Mouse (Mus musculus) adrenal gland, postnatal 10 days (tissue): ENCODE measurements around the gene Efna2. TPM values are rescaled to one million over a fixed set of nuclear protein-coding genes. Genes with fewer than 3 reads are reported as not detected.
"Not testable (repeated sequence)": the region's sequence is repeated elsewhere in the genome, so short reads cannot be mapped to it uniquely, and the experiment has no call there.

Experiments
- DNase-seq: peaks from one replicate; pipeline ENCODE4 v3.0.0; 2021; ENCODE audit warnings: mixed read lengths
- total RNA-seq, 2 experiments: library from RNA; stranded (reverse); gene quantifications; 2 replicates each; pipeline ENCODE4 v1.2.3; 2021

Efna2 gene
- total RNA-seq, 2 experiments from 2014 or later: 3.3 to 4.5 TPM

DNA sequence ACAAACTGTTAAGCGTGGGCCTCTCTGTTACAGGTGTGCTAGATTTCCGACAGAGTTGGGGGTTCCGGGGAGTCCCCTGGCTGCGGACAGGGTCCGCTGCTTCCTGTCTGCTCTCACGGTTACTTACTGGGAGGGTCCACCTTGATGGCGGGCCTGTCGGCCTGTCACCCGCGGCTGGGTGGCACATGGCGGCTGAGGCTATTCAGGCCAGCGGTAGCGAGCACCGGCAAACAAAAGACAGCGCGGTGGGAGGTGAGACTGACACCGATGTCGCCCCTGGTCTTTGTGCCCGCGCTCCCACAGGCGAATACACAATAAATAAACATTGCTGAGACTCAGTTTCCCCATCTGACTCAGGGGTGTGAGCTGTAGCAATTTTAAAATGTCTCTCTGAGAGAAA is 10.7 kb downstream of the Efna2 start:
- no peak for DNase-seq

DNA sequence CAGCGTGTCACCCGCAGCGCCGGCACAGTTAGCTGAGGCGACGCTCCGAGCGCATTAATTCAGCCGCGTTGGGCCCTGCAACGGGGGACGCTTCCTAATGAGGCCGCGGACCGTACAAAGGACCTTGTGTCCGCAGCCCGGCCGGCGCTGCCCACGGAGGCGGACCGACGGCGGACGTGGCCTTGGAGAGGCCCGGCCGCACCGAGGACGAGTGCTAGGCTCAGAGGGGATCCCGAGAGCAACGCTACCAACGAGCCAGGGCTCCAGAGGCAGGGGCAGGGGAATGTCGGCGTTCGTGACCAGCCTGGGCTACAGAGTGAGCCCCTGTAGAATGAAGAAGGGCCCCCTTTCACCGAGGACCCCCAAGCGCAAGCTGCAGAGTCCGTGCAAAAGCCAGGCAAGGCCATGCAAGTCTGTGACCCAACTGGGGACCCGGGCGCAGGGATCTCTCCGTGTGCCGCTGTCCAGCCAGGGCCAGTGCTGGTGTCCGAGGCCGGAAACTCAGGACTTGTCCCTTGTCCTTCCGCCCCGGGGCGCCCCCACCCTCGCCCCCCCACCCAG is 11.3 kb downstream of the Efna2 start:
- DNase-seq: peak; percentile 68

DNA sequence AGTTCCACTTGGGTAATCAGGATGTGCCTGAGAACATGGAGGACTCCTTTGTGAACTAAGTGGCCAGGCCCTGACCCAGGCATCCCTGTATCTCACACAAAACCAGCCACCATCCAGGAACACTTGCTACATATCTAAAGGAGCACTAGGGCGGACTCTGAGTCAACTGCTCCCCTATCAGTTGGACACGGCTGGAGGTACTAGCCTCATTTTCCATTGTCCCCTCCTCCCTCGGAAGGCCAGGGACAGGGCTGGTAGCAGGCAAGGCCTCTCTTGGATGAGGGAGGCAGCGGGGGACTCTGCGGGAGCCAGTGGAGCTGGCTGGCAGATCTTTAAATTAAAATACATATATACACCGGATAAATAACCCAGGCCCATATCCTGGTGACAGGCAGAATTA is 14.7 kb downstream of the Efna2 start:
- DNase-seq: no peak

DNA sequence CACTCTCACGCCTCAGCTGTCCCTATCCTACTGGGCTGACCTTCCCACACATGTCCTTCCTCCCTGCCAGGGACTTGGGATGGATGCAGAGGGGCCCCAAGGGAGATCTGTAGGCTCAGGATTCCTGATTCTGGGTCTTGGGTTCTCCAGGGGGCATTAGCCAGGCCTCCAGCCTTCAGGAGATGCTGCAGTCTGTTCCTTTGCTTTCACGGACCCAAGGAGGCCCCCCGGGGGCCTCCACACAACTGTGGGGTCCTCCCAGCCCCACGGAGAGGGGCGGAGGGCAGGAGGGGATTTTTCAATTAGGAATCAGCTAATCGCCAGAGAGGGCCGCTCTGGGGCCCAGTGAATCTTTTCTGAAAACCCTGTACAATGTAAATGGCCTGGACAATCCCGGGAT is 15.2 kb downstream of the Efna2 start:
- no peak for DNase-seq

DNA sequence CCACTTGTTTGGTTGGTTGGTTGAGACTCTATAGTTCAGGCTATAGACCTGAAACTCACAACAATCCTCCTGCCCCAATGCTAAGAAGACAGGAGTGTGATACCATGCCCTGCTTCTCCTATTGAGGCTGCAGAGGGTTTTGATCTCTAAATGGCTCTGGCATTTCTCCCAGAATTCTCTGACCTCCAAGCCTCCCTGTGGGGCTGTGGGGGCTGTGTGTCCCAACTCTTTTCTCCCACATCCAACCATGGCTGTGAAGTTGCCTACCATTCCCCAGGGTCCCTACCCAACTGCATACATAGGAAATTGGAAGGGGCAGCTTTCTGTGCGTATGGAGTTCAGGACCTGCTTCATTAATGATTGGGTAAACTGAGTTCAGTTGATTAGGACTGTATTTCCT is 16.9 kb downstream of the Efna2 start:
- DNase-seq: peak; percentile 53

DNA sequence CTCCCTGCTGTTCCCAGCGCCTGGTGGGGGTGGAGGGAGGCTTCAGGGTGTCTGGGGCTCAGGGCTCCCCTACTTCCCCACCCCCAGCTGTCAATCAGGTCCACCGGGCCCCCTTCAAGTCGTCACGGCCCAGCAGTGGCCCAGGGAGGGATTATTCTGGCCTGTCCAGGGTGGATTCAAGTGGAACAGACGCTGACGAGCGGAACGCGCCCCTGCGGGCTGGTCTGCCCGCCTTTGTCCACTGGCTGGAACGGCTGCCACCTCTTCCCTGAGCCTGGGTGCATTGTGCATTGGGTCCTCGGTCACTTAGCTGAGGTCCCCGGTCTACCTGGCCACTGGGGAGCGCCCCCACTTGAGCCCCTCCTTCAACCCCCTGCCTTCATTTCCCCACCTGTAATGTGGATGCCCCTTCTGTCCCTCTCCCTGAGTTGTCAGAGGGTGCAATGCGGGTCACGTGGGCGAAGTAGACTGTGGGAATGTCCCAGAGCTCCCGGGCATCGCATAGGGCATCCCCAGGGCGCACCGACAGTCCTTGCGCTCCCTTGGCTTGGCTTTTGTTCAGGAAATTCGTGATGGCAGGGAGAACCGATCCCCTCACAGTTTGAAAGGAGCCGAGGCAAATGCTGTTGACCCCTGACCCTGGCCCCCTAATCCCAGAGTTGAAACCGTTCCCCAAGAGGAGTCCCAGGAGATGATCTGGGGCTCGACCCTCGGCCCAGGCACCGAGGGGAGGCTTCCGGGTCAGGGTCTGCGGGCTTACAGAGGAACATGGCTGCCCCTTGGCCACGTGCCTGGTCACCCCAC is 17.7 kb downstream of the Efna2 start:
- no peak for DNase-seq

DNA sequence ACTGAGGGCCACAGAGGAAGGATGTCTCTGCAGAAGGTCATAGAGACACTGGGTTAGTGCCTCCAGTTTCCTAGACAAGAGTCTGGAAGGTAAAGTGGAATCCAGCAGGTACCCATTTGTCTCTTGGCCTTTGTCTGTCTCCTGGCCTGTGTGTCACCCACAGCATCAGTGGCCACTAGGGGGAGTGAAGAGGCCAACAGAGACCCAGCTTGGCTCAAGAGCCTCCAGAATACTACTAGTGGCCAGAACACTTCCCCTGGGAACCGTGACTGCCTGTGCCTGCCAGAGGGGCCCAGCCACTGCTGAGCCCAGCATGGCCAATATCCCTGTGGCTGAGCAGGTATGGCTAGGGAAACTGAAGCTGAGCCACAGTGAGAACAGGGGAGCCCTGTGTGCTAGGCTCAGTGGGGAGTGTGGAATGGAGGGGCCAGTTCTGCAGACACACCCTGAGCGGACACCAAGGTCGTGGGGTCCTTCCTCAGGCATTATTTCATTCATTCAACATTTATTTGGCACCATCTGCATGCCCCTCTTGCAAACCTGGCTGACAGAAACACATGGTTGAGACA is 20.2 kb downstream of the Efna2 start:
- DNase-seq: peak; percentile 90

DNA sequence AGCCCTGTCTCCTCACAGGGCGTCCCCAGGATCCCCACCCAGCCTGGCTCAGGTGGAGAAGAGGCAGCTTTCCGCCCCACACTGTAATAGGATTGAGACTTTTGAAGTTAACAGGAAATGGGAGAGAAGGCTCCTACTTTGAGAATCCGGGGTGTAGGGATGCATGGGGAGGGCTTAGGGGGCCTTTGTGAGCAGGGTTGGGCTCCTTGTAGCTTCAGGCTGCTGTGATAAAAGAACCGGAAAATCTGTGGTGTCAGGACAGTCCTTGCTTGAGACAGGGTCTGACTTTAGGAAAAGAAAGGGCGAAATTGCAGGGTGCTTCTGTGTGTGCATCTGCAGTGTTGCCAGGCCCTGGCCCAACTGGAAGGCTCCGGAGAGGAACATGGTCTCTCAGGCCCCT is 21.2 kb downstream of the Efna2 start:
- no peak for DNase-seq

DNA sequence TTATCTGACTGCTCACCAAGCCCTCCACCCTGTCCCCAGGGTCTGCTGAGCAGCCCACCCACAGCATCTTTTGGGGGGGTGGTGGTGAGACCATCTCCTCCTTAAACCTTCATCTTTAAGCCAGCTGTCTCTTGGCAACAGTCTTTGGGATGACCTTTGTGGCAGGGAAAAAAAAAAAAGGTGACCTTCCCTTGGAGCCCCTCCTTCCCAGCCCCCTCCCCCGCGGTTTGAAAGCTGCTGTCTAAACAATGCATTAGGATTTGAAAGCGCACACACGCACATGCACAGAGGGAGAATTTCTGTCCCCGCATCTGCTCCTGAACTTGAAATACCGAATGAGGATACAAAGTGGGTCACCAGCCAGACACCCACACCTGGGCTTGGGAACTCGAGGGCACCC is 24.8 kb downstream of the Efna2 start:
- DNase-seq: no peak

DNA sequence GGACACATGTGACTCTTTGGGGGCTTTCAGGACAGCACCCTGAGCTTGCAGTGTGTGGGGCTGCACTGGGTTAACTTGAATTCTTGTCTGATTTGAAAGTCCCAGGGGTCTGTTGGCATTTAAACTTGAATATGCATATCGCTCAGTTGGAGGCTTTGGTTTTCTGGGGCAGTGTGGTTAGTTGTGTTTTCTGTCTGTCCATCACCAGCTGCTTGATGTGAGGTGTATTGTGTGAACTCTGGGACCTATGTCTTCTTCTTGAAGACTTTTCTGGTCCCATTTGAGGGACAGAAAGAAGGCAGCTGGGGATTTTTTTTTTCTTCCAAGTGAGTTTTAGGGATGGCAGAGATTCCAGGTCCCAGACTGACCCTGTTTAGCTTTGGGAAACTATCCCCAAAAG is 27.9 kb downstream of the Efna2 start:
- no peak for DNase-seq

DNA sequence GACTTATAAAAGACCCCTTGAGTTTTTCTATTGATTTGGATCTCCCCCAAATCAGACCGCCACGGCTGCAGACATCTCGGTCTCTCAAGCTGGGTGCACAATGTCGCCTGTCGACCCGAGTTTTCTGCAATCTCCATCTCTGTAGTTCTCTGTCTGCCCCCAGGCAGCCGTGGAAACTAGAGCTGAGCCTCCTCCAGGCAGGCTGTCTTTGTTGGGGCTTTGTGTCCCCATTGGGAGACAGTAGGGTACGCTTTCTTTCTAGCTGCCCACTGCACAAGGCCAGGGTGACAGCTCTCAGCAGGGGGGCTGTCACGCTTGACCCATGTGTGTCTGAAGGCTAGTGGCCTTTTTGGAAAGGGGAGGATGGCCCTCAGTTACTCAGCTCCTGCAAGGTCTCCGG is 28.4 kb downstream of the Efna2 start:
- DNase-seq: no peak

DNA sequence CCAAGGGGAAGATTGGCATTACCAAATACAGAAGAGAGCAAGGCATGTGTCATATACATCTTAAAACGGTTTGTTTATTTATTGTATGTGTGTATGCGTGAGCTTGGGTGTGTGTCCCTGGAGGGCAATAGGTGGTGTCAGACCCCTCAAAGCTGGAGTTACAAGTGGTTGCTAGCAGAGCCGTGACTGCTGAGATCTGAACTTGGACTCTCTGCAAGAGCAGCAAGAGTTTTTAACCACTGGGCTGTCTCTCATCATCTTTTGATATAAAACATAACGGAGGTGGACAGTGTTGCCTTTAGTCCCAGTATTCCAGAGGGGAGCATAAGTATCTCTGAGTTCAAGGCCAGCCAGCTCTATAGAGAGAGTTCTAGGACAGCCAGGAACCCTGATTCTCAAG is 29.0 kb downstream of the Efna2 start:
- no peak for DNase-seq

DNA sequence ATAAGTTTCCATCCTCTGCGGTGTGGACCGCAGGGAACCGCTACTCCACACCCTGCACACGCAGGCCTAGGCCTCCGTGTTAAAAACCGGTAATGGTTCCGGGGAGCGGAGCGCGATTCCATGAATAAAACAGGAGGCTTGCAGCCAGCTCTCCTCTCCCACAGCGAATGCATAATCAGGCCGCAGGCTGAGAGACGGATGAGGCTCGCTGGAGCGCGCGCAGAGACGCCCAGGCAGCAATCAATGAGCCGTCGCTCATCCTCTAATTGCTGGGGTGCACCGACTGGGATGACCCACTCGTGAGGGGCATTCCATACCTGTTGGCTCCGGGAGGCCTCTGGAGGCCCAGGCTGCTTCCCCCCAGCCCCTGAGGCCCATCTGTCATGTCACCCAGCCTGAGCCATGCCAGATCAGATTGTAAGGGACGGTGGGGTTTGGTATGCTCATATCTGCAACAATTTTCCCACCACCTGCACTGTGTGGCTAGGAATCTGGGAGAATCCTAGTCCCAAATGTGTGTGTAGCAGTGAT is 29.6 kb downstream of the Efna2 start:
- no peak for DNase-seq

DNA sequence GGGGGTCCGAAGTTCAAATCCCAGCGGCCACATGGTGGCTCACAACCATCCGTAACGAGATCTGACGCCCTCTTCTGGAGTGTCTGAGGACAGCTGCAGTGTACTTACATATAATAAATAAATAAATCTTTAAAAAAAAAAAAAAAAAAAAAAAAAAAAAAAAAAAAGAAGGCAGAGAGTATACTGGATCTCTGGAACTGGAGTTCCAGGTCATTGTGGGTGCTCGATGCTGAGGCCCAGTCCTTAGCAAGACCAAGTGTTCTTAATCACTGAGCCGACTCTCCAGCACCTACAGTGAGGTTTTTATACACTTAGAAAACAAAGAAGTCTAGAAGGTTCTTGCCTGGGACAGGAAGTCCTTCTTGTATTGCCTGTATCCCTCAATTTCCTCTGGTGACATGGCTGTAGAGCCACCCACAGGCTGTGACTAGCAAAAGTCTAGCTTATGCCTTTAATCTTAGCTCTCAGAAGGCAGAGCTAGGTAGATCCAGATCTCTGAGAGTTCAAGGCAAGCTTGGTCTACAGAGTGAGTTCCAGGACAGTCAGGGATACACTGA is 32.3 kb downstream of the Efna2 start:
- not testable (repeated sequence) for DNase-seq

DNA sequence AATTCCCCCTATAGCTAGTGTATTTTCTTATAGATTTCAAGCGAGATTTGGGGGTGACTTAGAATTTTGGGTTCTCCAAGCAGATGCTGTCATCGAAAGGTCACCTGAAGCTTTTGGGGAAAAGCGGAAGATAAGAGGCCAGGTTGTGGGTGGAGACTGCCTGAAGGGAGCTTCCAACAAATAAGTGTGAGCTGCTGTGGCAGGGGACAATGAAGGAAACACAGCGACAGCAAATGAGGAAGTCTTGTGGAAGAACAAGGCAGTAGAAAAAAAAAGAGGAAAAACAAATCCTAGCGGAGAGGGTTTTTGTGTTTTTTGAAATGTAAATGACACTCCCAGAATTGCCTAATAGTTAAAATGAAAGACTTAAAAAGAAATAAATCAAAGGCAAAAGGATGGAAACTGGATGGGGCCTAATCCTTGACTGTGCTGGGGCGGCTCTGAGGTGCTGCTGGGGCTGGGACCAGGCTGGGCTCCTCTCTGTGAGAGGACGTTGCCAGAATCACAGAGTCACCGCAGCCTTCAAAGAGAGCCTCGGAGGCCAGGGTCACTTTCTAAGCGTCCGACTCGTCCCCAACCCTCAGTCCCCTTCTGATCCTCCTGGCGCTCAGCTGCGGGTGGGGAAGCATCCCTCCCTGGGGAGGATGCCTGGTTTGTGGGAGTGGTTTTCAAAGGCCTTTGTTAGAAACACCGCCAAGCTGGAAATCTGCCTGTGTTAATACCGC is 35.9 kb downstream of the Efna2 start:
- no peak for DNase-seq

DNA sequence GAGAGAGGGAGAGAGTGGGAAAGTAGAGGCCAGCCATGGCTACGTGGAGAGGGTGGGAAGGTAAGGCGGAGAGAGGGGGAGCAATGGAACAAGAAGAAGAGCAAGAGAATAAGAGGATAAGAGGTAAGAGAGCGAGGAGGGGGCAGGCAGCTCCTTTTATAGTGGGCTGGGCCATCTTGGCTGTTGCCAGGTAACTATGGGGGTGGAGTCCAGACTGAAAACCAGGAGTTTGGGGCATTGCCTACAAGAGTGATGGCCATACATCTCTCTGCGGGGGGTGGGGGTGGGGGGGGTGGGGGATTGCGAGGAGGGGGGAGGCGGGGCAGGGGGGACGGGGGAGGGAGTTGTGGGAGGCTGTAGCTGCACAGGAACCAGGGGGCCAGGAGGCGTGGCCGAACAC is 41.4 kb downstream of the Efna2 start:
- no peak for DNase-seq

DNA sequence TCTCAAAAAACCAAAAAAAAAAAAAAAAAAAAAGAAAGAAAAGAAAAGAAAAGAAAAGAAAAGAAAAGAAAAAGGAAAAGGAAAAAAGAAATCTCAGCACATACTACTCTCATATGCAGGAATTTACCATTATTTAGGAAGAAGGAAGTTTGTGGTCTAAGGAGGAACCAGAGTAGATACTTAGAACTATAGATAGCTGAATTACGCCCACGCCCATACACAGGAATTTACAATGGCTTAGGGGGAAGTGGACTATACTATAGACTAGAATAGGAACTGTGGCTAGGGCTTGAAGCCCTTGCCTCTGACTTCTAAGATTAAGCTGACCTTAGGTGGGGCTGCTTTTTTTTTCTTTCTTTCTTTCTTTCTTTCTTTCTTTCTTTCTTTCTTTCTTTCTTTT is 43.9 kb downstream of the Efna2 start:
- DNase-seq: not testable (repeated sequence)

DNA sequence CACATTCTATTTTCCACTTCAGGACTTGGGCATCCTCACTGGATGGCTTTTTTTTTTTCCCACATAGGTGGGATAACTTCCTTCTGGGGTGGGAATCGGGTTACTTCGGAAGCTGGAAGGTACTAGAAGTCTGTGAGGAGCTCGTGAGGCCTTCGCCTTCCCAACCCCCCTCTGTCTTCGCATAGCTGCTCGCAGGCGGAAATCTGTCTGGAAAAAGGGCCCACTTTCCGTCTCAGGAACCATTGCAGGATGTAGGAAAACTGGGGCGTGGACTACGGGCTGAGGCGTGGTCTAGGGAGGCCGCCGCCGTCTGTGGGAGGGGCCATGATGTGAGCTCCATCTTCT is 46.8 kb downstream of the Efna2 start:
- no peak for DNase-seq

DNA sequence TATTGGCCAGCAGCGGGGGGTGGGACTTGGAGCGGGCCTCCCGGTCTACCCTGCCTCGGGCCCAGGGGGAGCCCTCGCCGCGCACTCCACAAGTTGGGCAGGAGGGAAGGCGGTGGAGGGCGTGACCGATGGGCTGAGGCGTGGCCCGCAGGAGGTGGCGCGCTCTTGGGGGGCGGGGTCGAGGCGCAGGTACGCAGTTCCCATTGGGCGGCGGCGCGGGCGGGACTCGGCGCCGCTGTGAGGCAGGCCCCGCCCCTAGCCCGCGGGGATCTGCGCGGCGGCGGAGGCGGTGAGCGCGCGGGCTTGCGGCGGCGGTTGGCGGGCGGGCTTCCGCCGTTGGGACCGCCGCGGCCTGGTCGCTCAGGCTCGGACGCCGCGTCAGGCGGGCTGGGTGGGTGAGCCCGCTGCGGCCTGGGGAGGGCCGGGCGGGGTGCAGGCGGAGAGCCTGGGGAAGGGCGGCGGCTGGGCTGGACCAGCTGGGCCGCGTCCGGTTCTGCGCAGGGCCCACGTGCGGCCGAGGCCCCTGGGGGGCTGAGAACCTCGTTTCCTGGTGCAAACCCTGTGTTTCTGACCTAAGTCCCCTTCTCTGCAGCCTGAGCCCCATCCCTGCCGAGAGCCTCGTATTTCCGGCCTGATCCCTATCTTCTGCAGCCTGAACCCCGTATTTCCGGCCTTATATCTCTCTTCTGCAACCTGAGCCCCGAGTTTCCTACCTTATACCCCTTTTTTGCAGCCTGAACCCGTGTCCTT is 47.3 kb downstream of the Efna2 start, which contains the start of gene Mum1:
Gene Mum1 (plus strand): TSS at position 19 of the 750 bp plus-strand sequence.
- peak; percentile 99 for DNase-seq

DNA sequence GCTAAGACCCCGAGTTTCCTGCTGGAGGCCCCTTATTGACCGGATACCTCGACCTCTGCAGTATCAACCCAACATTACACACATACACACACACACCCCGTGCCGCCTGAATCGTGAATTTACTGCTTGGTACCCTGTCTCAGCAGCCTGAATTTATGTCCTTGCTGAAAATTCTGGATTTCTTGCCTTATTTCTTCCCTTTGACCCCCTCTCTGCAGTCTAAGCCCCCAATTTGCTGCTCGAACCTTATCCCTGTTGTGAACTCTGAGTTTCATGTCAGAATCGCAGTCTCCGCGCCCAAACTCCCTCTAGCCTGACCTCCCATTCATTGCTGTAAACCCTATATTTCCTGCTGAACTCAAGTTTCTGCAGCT is 47.9 kb downstream of the Efna2 start:
- DNase-seq: no peak

DNA sequence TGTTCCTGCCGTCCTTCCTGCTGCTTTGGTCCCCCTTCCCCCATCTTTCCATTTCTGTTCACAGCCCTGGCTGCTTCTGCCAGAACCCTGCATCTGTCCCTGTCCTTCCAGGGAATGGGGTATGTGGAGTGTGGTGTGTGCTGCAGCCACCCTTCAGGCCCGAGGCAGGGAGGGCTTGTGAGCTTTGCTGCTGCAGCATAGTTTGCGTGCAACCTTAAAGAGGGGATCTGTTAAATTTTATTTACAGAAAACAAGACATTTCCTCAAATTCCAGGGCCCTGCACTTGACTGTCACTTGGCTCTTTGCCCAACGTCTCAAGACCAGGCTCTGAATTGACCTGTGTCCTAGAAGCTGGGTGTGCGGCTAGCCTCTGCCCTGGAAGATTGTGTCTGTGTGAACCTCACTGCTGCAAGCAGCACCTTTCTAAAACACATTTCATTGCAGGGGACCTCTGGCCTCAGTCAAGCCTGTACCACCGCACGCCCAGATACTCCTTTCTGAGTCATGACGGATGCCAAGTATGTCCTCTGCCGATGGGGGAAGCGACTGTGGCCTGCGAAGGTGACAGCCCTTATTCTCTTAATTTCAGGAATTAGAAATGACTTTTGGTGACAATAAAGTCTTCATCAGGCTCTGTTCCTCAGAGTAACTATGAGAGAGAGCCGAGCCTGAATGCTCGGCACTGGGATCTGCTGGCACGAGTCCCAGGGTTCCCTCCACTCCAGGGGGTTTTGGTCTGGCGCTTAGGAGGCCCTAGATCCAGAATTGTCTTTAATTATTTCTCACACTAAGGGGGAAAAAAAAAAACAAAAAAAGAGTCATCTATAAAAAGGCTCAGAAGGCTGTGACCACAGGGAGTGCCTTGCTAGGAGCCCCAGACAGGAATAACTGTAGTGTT is 48.8 kb downstream of the Efna2 start:
- peak; percentile 38 for DNase-seq
